Mouse (Mus musculus) spleen, adult 2 months (tissue): ENCODE measurements around the gene S100pbp. TPM values are rescaled to one million over a fixed set of nuclear protein-coding genes. Genes with fewer than 3 reads are reported as not detected.

Experiments used
- DNase-seq, 2 experiments: peaks; one replicate each; pipeline versions ENCODE4 v3.0.0 to v3.0.0-alpha.2; 2012 to 2021; ENCODE audit warnings: low spot score in 2 of 2, low read depth in 1 of 2
- H3K27ac ChIP-seq: fragments of 200-500 bp; 2 replicates; pipeline ENCODE4 v1.5.1; 2012; ENCODE audit warnings: low read length, inconsistent platforms; ENCODE audit not compliant: insufficient read depth
- H3K27me3 ChIP-seq: fragments of 200-500 bp; 2 replicates; pipeline ENCODE4 v1.6.1; 2012; ENCODE audit warnings: mild to moderate bottlenecking, moderate library complexity, low read length, inconsistent platforms; ENCODE audit not compliant: control insufficient read depth, insufficient read depth
- H3K36me3 ChIP-seq: fragments of 200-500 bp; 2 replicates; pipeline ENCODE4 v1.6.1; 2012; ENCODE audit warnings: mild to moderate bottlenecking, low read length, inconsistent platforms; ENCODE audit not compliant: control insufficient read depth, insufficient read depth
- H3K4me1 ChIP-seq: fragments of 200-500 bp; 2 replicates; pipeline ENCODE4 v1.6.1; 2011; ENCODE audit warnings: inconsistent platforms; ENCODE audit not compliant: control insufficient read depth, insufficient read depth, insufficient read length
- H3K4me3 ChIP-seq: fragments of 200-500 bp; 2 replicates; pipeline ENCODE4 v1.5.1; 2011; ENCODE audit warnings: mild to moderate bottlenecking, inconsistent platforms; ENCODE audit not compliant: insufficient read depth, insufficient read length; ENCODE audit errors: extremely low read depth
- CTCF ChIP-seq: fragments of 200-500 bp; IDR thresholded peaks from 2 replicates; pipeline ENCODE4 v1.5.1; 2011; ENCODE audit warnings: mild to moderate bottlenecking, inconsistent platforms; ENCODE audit not compliant: insufficient read depth, insufficient read length, insufficient replicate concordance; ENCODE audit errors: extremely low read depth
- POLR2A ChIP-seq: fragments of 200-500 bp; IDR thresholded peaks from 2 replicates; pipeline ENCODE4 v1.6.1; 2011; ENCODE audit warnings: low read depth, low read length, inconsistent platforms
- WGBS: fragments of 180-500 bp; shearing (Covaris S2); methylation state at CpG from one replicate; pipeline ENCODE4 v1.1.7; 2018; 5-methylcytosine and 5-hydroxymethylcytosine counted together
- polyA plus RNA-seq: library from polyadenylated mRNA; depleted of rRNA; stranded (reverse); fragments of >200 nt; gene quantifications from 2 replicates; pipeline ENCODE4 v1.2.3, GENCODE M21; 2012

The S100pbp gene
- polyA plus RNA-seq, 1 experiment = 14.7 TPM

GRCm38 (mm10) chr4:129141560-129142438 lies 47.7 kb downstream of the S100pbp start:
- Histone ChIP-seq H3K4me3 (no peak overlapping the region), H3K36me3 (no peaks in the 10 kb centered on the region), H3K27me3 (peaks cover 9% of the 10 kb centered on the region), H3K4me1 (no peaks in the 10 kb centered on the region; the same call in none of the 2 replicates), H3K27ac (no peak overlapping the region)
- WGBS = 76% methylated on average over 17 of the region's 17 CpGs
- no peak for TF ChIP-seq CTCF
- TF ChIP-seq POLR2A = no peak
- no peak for DNase-seq

DNA sequence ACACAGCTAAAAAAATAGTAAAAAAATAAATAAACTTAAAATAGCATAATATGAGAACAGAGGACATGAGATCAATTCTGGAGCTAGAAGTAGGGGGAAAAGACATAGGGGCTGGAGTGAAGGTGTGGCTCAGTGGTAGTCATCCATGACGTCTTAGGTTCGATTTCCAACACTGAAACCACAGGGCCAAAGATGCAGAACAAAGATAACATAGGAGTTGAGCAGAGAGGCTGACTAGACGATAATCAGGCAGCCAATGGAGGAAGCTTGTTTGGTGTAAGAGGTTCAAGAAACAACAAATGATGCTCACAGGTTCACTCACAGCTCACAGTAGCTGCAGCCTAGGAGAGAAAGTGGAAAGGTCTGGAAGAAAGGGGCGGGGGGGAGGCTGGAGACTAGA lies 48.7 kb downstream of the S100pbp start:
- no peak for DNase-seq
- Histone ChIP-seq H3K27me3 (peaks cover 14% of the 10 kb centered on the region), H3K4me1 (no peaks in the 10 kb centered on the region; the same call in 1 of the 2 replicates), H3K27ac (no peak overlapping the region), H3K4me3 (no peak overlapping the region), H3K36me3 (no peaks in the 10 kb centered on the region)
- WGBS = 40% methylated on average over 4 of the region's 4 CpGs
- no peak for TF ChIP-seq POLR2A
- no peak for TF ChIP-seq CTCF

GRCm38 (mm10) chr4:129139642-129140041 lies 49.9 kb downstream of the S100pbp start:
- WGBS = 48% methylated on average over 5 of the region's 5 CpGs
- Histone ChIP-seq H3K27ac (no peak overlapping the region), H3K27me3 (peaks cover 14% of the 10 kb centered on the region), H3K36me3 (no peaks in the 10 kb centered on the region), H3K4me1 (no peaks in the 10 kb centered on the region; the same call in 1 of the 2 replicates), H3K4me3 (no peak overlapping the region)
- TF ChIP-seq POLR2A (no peak), CTCF (no peak)
- DNase-seq = no peak

DNA sequence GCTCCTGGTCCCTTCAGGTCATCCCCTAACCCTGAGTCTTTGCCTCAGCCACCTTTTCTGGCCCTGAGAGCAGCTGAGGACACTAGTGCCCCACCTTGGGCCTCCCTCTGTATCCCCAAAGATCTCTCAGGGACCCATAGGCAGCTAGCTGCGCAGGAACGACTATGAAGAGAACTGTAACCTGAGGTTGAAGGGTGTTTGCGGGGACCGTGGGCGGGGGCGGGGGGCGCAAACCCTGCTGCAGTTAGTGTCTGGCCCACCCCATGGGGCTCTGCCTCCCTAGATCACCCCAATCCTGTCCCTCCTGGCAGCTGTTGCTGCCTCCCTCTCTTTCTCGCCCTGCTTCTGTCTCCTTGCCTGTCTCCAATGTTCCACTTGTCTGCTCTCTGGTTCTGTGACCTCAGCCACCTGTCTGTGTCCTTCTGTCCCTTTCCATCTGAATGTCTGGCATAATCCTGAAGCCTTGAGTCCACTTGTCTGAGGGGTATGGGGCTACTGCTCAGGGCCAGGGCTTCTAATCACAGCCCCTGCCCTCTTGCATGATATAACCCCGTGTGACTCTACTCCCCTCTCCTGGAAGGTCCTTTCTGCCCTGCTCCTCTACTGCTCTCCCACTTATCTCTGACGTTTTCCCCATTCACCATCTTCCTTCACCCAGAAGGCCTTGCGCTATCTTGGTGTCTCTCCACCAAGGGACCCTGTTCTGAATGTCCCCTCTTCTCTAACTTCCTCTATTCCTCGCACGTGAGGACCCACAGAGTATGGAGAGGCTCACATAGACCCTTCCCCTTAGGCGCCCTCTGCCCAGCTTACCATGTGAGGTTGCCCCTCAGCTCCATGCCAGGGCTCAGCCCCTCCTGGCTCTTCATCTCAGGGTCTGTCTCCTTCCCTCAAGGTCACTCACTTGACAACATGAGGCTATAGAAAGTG lies 51.9 kb downstream of the S100pbp start:
- DNase-seq = no peak
- H3K4me1 ChIP-seq = no peaks in the 10 kb centered on the region; the same call in 1 of the 2 replicates
- no peak overlapping the region for H3K4me3 ChIP-seq
- peaks cover 14% of the 10 kb centered on the region for H3K27me3 ChIP-seq
- no peaks in the 10 kb centered on the region for H3K36me3 ChIP-seq
- WGBS = 65% methylated on average over 14 of the region's 14 CpGs
- H3K27ac ChIP-seq = no peak overlapping the region
- TF ChIP-seq POLR2A = no peak
- no peak for TF ChIP-seq CTCF

DNA sequence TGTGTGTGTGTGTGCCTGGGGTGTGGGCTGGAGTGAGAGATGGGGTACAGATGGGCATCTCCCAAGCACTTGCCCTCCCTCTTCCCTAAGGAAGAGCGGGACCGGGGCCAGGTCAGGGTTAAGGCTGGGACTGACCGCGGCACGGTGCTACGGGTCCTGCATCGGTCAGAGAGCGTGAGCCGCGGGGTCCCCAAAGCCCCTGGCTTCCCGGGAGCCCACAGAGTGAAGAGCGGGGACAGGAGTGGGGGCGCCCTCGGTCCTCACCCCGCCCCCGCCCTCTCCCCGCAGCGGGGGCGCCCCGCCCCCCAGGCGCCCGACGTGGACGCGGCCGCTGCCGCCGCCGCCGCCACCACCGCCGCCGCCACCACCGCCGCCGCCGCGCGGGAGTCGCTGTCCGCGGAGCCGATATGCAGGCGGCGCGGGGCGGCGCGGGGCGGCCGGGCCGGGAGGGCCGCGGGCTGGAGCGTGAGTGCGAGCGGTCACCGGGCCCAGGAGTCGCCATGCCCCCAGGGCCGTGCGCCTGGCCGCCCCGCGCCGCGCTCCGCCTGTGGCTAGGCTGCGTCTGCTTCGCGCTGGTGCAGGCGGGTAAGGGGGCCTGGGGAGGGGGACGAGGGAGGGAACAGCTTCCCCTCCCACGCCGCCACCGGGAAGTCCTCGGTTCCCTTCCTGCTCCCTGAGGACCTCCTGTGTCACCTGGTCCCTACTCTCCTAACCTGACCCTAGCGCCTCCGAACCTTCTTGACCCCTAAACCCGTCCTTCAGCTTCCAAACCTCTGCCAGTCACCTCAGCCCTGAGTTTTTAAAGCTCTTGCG lies 52.7 kb downstream of the S100pbp start, which contains the start of gene Fndc5:
Gene Fndc5 (plus strand): TSS at position 421 of the 813 bp plus-strand sequence.
- H3K4me1 ChIP-seq = no peaks in the 10 kb centered on the region; the same call in 1 of the 2 replicates
- H3K36me3 ChIP-seq = no peaks in the 10 kb centered on the region
- WGBS = 11% methylated on average over 33 of the region's 80 CpGs
- H3K27me3 ChIP-seq = peaks cover 14% of the 10 kb centered on the region
- TF ChIP-seq POLR2A (no peak), CTCF (no peak)
- H3K4me3 ChIP-seq = no peak within 1 kb of the TSS; the same call in 1 of the 2 replicates
- no peak for DNase-seq
- no peak within 1 kb of the TSS for H3K27ac ChIP-seq

DNA sequence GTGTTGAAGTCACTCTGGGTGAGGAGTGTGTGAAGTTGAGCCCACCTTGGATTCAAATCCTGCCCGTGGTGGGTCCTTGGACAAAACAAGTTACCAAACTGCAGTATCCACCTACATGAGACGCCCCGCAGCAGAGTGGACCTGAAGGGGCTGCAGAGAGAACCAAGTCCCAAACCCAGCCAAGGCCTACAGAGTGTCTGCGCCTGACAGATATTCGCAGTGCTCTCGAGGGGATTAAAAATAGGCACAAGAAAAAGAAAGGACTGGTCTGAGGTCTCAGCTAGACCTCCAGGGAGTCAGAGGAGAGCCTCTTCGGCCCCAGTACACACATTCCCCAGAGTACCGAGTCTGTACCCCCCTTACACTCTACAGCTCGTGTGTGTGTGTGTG lies 53.3 kb downstream of the S100pbp start:
- 35% methylated on average over 9 of the region's 9 CpGs for WGBS
- no peak for DNase-seq
- H3K27ac ChIP-seq = no peak overlapping the region
- H3K4me3 ChIP-seq = no peak overlapping the region
- TF ChIP-seq CTCF = no peak
- TF ChIP-seq POLR2A = no peak
- H3K27me3 ChIP-seq = peaks cover 14% of the 10 kb centered on the region
- no peaks in the 10 kb centered on the region; the same call in 1 of the 2 replicates for H3K4me1 ChIP-seq
- no peaks in the 10 kb centered on the region for H3K36me3 ChIP-seq
